Mouse (Mus musculus) megakaryocyte, embryonic 14.5 days (primary cell): ENCODE results near the gene Nt5c3b.

Experiments used
- FLI1 ChIP-seq: IDR thresholded peaks from 2 replicates; pipeline ENCODE4 v1.6.1; 2012; ENCODE audit warnings: low read length, inconsistent platforms, mixed read lengths
- GATA1 ChIP-seq: IDR thresholded peaks from 3 replicates; pipeline ENCODE4 v1.6.1; 2012; ENCODE audit warnings: mixed read lengths, low read length, inconsistent platforms, borderline replicate concordance

- TF ChIP-seq GATA1 (no peak), FLI1 (no peak)
Observed at GRCm38 (mm10) chr11:100376746-100377389, 64.7 kb downstream of the Nt5c3b start.
